Mouse (Mus musculus): ENCODE data around the gene Arhgap42.

The Arhgap42 gene

DNA sequence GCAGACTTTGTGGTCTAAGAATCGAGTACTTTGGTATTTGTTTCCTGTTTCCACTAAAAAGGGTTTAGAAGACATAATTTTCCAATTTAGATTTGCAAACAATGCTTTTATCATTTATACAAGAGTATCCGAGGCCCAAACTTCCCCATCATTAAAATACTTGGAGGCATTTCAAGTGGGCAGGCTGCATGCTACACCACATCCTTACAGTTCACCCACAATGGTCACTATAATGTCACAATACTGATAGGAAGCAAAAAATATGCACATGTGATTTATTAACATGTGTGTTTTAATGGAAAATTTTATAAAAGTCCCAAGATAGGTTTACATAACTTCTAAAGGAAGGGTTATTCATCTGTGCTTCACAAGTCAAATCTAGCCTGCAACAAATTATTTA is 242.4 kb downstream of the Arhgap42 start:
- no peak for DNase-seq

GRCm38 (mm10) chr9:8982315-8982714 is 256.6 kb downstream of the Arhgap42 start:
- DNase-seq: no peak

DNA sequence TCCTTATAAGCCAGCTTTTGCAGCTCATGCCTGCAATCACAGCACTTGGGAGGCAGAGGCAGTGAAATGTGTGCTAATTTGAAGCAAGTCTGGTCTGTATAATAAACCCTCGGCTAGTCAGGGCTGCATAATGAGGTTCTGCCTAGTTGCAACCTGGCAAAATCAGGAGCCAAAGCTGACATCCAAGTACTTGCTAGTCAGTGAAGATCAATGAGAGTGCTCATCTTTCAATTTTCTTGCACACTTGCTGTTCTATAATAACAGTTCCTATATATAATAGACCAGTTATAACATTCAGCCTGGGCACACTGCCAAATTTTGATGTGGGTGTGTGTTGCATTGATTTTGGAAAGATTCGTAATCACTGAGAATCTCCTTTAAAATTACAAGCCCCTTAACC is 261.1 kb downstream of the Arhgap42 start:
- DNase-seq: peak in 1 of 2 experiments; percentile 10

DNA sequence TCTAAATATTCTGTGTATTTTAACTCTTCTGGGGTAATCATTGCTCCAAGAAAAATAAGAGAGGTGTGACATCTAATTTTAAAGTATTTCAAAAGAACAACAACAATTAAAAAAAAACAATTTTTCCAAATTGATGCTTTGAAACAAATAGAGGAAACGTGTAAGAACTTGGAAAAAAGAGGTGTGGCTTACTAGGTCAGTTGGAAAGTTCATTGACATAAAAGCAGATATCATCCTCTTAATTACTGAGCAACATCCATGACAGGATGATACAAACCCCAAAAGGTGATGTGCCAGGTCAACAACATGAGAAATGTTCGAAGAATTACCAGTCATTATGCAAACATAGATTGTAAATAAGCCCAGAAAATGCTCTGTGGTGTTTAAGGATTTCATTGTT is 267.4 kb downstream of the Arhgap42 start, which contains the start of gene Gm16485:
Gm16485 (plus strand) TSS at position 301 of the 400 bp plus-strand sequence.
- DNase-seq: no peak

GRCm38 (mm10) chr9:8970240-8970639 is 268.7 kb downstream of the Arhgap42 start:
- peak; percentile 5 to 12 for DNase-seq

DNA sequence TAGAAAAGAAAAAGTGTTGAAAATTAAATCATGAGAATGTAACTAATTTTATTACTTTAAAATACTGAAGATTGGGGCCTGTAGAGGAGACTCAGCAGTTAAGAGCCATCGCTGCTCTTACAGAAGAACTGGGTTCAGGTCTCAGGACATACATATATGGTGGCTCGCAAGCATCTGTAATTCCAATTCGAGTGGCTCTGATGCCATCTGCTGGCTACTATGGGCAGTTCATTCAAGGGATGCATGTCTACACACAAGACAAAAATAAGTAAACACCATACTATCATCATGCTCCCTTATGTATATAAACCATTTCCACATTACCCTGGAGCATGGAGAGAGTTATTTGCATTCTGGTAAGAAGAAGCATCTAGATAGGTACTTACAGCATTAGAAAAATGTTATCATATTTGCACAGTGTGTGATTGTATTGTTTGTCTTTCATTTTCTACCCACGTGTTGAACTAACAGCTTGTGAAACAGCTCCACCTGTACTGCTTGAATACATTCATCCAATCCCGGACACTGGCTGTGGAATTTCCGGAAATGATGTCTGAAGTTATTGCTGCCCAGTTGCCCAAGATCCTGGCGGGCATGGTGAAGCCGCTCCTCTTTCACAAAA is 274.3 kb downstream of the Arhgap42 start:
- DNase-seq: peak; percentile 69 to 72

DNA sequence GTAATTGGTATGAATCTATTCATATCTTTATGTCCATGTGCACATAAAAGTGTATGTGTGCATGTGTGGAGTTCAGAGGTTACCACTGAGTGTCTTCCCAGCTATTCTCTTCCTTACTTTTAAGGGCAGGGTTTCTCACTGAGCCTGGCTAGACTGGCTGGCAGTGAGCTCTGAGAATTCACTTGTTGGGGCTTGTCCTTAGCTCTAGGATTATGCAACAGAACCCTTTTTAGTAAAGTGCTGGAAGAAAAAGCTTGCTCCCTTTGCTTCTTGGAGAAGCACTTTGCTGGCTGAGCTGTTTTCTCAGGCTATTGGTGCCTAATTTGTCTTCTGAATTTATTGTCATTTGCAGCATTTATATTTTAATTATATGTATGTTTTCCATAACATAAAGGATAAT is 285.6 kb downstream of the Arhgap42 start:
- no peak for DNase-seq

Measured in cerebellum, postnatal 14 days (tissue).